ENCODE assay signal across 10 mouse cellular contexts in genomic region chr8:123352786-123353185, GRCm38 (mm10). TPM values are rescaled to one million over a fixed set of nuclear protein-coding genes. Genes with fewer than 3 reads are reported as not detected.
DNase-seq lines count a peak whose midpoint lies in the region; ATAC-seq lines count a peak whose summit lies in the region.
"Had no signal": no experiment of that assay in that cellular context is flagged by ENCODE, and none has a peak within 500 bp of the region (broad histone marks: within the 10 kb centered on the region; RNA-seq: fewer than 3 reads in every experiment).

No protein-coding gene starts in this region.

- H3K9me3 ChIP-seq in embryonic facial prominence, embryonic 10.5 days: no peaks in the 10 kb centered on the region
- H3K9me3 ChIP-seq in midbrain, embryonic 14.5 days (ENCODE audit: control insufficient read depth, low read length): no peaks in the 10 kb centered on the region
- H3K9me3 ChIP-seq: G1E; lung, embryonic 15.5 days had no signal

- DNase-seq in cerebellum, postnatal 25 days: peak; percentile 23 to 60
- DNase-seq in cerebellum, adult 11-12 months: no peak
- DNase-seq in right cerebral cortex, adult 18-20 months: peak; percentile 47
- no peak for DNase-seq in right cerebral cortex, postnatal 25 days
- DNase-seq in embryonic facial prominence, embryonic 10.5 days (ENCODE audit: low spot score): peak; percentile 59
- peak; percentile 85 to 89 for DNase-seq in kidney, postnatal 4 days
- peak; percentile 69 for DNase-seq in midbrain, embryonic 14.5 days
- no peak for DNase-seq in c-Kit-positive CD71-positive TER-119-positive erythroid progenitor cells, embryonic 14.5 days (ENCODE audit: low spot score)

- H3K9ac ChIP-seq in midbrain, embryonic 14.5 days (replicated peaks; ENCODE audit: low read length): no peak overlapping the region
- H3K9ac ChIP-seq: lung, embryonic 15.5 days had no signal

- H3K27me3 ChIP-seq in embryonic facial prominence, embryonic 10.5 days (replicated peaks; ENCODE audit: low read depth, poor library complexity, severe bottlenecking): 0 out of 2 replicates have a peak, but pooled peaks cover 12% of the 10 kb centered on the region
- H3K27me3 ChIP-seq in midbrain, embryonic 14.5 days (ENCODE audit: control insufficient read depth, insufficient read depth, low read length): no peaks in the 10 kb centered on the region

- 64% methylated on average over 13 of the region's 13 CpGs for WGBS in embryonic facial prominence, embryonic 10.5 days
- whole genome bisulfite sequencing in midbrain, embryonic 14.5 days: 31% methylated on average over 13 of the region's 13 CpGs

- H3K4me2 ChIP-seq in midbrain, embryonic 14.5 days (ENCODE audit: low read length): no peak overlapping the region
- H3K4me2 ChIP-seq: lung, embryonic 15.5 days had no signal

- peaks cover 8% of the 10 kb centered on the region; the same call in 1 of the 2 replicates for H3K36me3 ChIP-seq in embryonic facial prominence, embryonic 10.5 days (replicated peaks)
- peaks cover 48% of the 10 kb centered on the region for H3K36me3 ChIP-seq in midbrain, embryonic 14.5 days (ENCODE audit: control insufficient read depth, insufficient read depth, low read length)
- H3K36me3 ChIP-seq: G1E; lung, embryonic 15.5 days had no signal

- H3K27ac ChIP-seq in embryonic facial prominence, embryonic 10.5 days (replicated peaks): no peak overlapping the region
- no peak overlapping the region for H3K27ac ChIP-seq in midbrain, embryonic 14.5 days (replicated peaks; ENCODE audit: low read depth, low read length)
- H3K27ac ChIP-seq: lung, embryonic 15.5 days had no signal

- peaks cover 37% of the 10 kb centered on the region for H3K4me1 ChIP-seq in embryonic facial prominence, embryonic 10.5 days
- H3K4me1 ChIP-seq in midbrain, embryonic 14.5 days (ENCODE audit: control insufficient read depth, insufficient read depth, low read length): no peaks in the 10 kb centered on the region

- ATAC-seq in midbrain, embryonic 14.5 days (ENCODE audit: low FRiP score, low TSS enrichment): 0 out of 2 replicates have a peak, but pooled peaks have one; percentile 34

- no peak overlapping the region for H3K4me3 ChIP-seq in embryonic facial prominence, embryonic 10.5 days
- H3K4me3 ChIP-seq in midbrain, embryonic 14.5 days (replicated peaks; ENCODE audit: low read depth, low read length): no peak overlapping the region
- H3K4me3 ChIP-seq: lung, embryonic 15.5 days had no signal

RNA-seq across cellular contexts. Expression of gene Spire2, which starts 20.3 kb away (rescaled TPM):
- polyA plus RNA-seq in embryonic facial prominence, embryonic 10.5 days (2016; fragmentation: Nextera tagmentation; extraction: Ambion mirVana): 4.3 and 5.8 TPM in 2 replicates
- polyA plus RNA-seq in midbrain, embryonic 14.5 days (2014; fragmentation: Nextera tagmentation; extraction: Ambion mirVana): 32.8 and 36.0 TPM in 2 replicates

RNA-seq across cellular contexts. Expression of gene Tcf25, which starts 20.8 kb away (rescaled TPM):
- 141 and 144 TPM in 2 replicates for polyA plus RNA-seq in embryonic facial prominence, embryonic 10.5 days (2016; fragmentation: Nextera tagmentation; extraction: Ambion mirVana)
- 254 and 294 TPM in 2 replicates for polyA plus RNA-seq in midbrain, embryonic 14.5 days (2014; fragmentation: Nextera tagmentation; extraction: Ambion mirVana)

RNA-seq across cellular contexts. Expression of gene Fanca, which starts 34.4 kb away (rescaled TPM):
- polyA plus RNA-seq in embryonic facial prominence, embryonic 10.5 days (2016; fragmentation: Nextera tagmentation; extraction: Ambion mirVana): 49.4 and 52.3 TPM in 2 replicates
- polyA plus RNA-seq in midbrain, embryonic 14.5 days (2014; fragmentation: Nextera tagmentation; extraction: Ambion mirVana): 8.0 and 9.2 TPM in 2 replicates

RNA-seq across cellular contexts. Expression of gene Mc1r, which starts 54.1 kb away (rescaled TPM):
- polyA plus RNA-seq in embryonic facial prominence, embryonic 10.5 days (2016; fragmentation: Nextera tagmentation; extraction: Ambion mirVana): not detected in 2 replicates
- polyA plus RNA-seq in midbrain, embryonic 14.5 days (2014; fragmentation: Nextera tagmentation; extraction: Ambion mirVana): 0.24 and 0.28 TPM in 2 replicates
- polyA plus RNA-seq: lung, embryonic 15.5 days had no signal

RNA-seq across cellular contexts. Expression of gene Tubb3, which starts 58.4 kb away (rescaled TPM):
- polyA plus RNA-seq in embryonic facial prominence, embryonic 10.5 days (2016; fragmentation: Nextera tagmentation; extraction: Ambion mirVana): 223 and 230 TPM in 2 replicates
- 2,028 and 2,035 TPM in 2 replicates for polyA plus RNA-seq in midbrain, embryonic 14.5 days (2014; fragmentation: Nextera tagmentation; extraction: Ambion mirVana)

Comparison
In these comparisons a context has a peak if more than half of its experiments do, and no peak if none do; other contexts are left out.
1. DNase-seq: peak in cerebellum, postnatal 25 days (2 of 2), right cerebral cortex, adult 18-20 months (single experiment), embryonic facial prominence, embryonic 10.5 days (single experiment), kidney, postnatal 4 days (2 of 2) and midbrain, embryonic 14.5 days (single experiment); none in cerebellum, adult 11-12 months (single experiment), right cerebral cortex, postnatal 25 days (single experiment) and c-Kit-positive CD71-positive TER-119-positive erythroid progenitor cells, embryonic 14.5 days (single experiment).